Mouse (Mus musculus): ENCODE data around the gene Comp.

GRCm38 (mm10) chr8:70366588-70366987 is 6.8 kb upstream of the Comp start:
- TF ChIP-seq SIN3A (IDR thresholded peaks at IDR 0.05; ENCODE audit: low read length) (no peak), MAZ (IDR thresholded peaks at IDR 0.05; ENCODE audit: low read depth, low read length) (no peak), NRF1 (IDR thresholded peaks at IDR 0.05; ENCODE audit: low read depth, low read length) (no peak), POLR2A (IDR thresholded peaks at IDR 0.05; ENCODE audit: low read depth, low read length) (no peak), MEF2A (IDR thresholded peaks at IDR 0.05; ENCODE audit: borderline replicate concordance, low read depth, low read length) (no peak), CHD2 (IDR thresholded peaks at IDR 0.05; ENCODE audit: low read length) (no peak), UBTF (IDR thresholded peaks at IDR 0.05; ENCODE audit: low read depth, low read length) (no peak)

Data from CH12.LX (cell line).